Mouse (Mus musculus) cerebellum, adult 2 months (tissue): Measurements from ENCODE around the gene Tpst2.

Experiments
- CTCF ChIP-seq: fragments of 200-500 bp; IDR thresholded peaks from 2 replicates; pipeline ENCODE4 v1.5.1; 2011; ENCODE audit warnings: low read depth, mild to moderate bottlenecking, control low read depth, low read length, moderate library complexity, borderline replicate concordance; ENCODE audit not compliant: insufficient read depth
- POLR2A ChIP-seq: fragments of 200-500 bp; IDR thresholded peaks from 2 replicates; pipeline ENCODE4 v1.6.1; 2011; ENCODE audit warnings: low read length, control low read depth, borderline replicate concordance; ENCODE audit not compliant: insufficient read depth

GRCm38 (mm10) chr5:112260818-112261217, 15.7 kb upstream of the Tpst2 start:
- TF ChIP-seq CTCF (no peak), POLR2A (no peak)
